Mouse (Mus musculus): ENCODE data around the gene Uck2. TPM values are rescaled to one million over a fixed set of nuclear protein-coding genes. Genes with fewer than 3 reads are reported as not detected.

Gene Uck2
- 160 and 161 TPM in 2 replicates for polyA plus RNA-seq (2012; rRNA removed)

DNA sequence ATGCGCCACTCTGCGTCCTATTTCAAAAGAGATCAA lies at the start of gene Uck2:
Gene Uck2, minus strand, starts transcription at position 1 of the 36 bp plus-strand sequence.
- H3K4me3 ChIP-seq (ENCODE audit: control insufficient read depth, low read depth, low read length) = peak within 1 kb of the TSS; percentile 96
- peak within 1 kb of the TSS; percentile 93 for H3K27ac ChIP-seq (ENCODE audit: control insufficient read depth, insufficient read depth, low read depth, low read length)
- TF ChIP-seq POLR2A (IDR thresholded peaks at IDR 0.05; ENCODE audit: control insufficient read depth, low read depth, low read length) = no peak
- TF ChIP-seq CTCF (IDR thresholded peaks at IDR 0.05; ENCODE audit: control insufficient read depth, insufficient read depth, insufficient replicate concordance, low read depth, low read length) = no peak
- no peaks in the 10 kb centered on the region for H3K27me3 ChIP-seq (ENCODE audit: control insufficient read depth, insufficient read depth, low read length)
- H3K36me3 ChIP-seq (ENCODE audit: control insufficient read depth, insufficient read depth, low read length) = no peaks in the 10 kb centered on the region
- peaks cover 2% of the 10 kb centered on the region for H3K4me1 ChIP-seq (ENCODE audit: control insufficient read depth, insufficient read depth, low read length)

DNA sequence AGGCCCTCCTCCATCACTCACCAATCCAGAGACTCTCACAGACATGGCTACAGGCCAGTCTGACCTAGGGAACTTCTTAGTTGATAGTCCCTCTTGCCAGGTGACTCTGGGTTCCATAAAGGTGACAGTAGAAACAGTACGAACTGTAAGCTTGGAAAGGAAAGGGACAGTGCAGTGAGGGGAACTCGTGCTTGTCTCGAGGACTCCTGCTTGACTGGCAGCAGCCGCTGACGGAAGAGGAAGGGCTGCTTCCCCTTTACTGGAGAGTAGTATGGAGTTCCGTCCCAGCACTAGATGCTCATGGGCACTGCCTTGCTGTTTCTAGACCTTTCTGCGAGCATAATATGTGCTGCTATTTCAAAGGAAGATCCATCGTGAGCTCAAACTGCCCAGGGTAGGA lies 46.0 kb upstream of the Uck2 start:
- H3K4me1 ChIP-seq (ENCODE audit: control insufficient read depth, insufficient read depth, low read length) = no peaks in the 10 kb centered on the region
- no peak overlapping the region for H3K4me3 ChIP-seq (ENCODE audit: control insufficient read depth, low read depth, low read length)
- peaks cover 1% of the 10 kb centered on the region; the same call in 1 of the 2 replicates for H3K36me3 ChIP-seq (ENCODE audit: control insufficient read depth, insufficient read depth, low read length)
- no peak overlapping the region for H3K27ac ChIP-seq (ENCODE audit: control insufficient read depth, insufficient read depth, low read depth, low read length)
- TF ChIP-seq CTCF (IDR thresholded peaks at IDR 0.05; ENCODE audit: control insufficient read depth, insufficient read depth, insufficient replicate concordance, low read depth, low read length) (no peak), POLR2A (IDR thresholded peaks at IDR 0.05; ENCODE audit: control insufficient read depth, low read depth, low read length) (no peak)
- H3K27me3 ChIP-seq (ENCODE audit: control insufficient read depth, insufficient read depth, low read length) = no peaks in the 10 kb centered on the region

DNA sequence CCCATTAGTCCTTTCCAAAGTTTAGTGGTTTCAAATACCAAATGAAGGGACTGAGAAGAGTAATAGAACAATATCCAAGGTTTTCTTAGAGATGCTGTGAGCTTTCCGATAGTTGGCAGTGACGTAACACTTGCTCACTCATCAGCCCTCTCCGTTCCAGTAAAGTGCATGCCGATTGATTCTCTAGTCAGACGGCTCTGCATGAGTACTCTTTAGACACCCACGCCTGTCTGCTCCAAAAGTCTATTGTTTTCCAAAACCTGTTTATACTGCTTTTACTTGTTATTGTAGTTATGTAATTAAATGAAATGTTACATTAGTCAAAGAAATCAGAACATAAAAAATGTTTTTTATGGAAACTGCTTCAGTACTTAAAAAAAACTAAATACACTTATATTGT lies 43.7 kb upstream of the Uck2 start:
- H3K4me1 ChIP-seq (ENCODE audit: control insufficient read depth, insufficient read depth, low read length) = no peaks in the 10 kb centered on the region
- no peaks in the 10 kb centered on the region for H3K27me3 ChIP-seq (ENCODE audit: control insufficient read depth, insufficient read depth, low read length)
- no peak overlapping the region for H3K27ac ChIP-seq (ENCODE audit: control insufficient read depth, insufficient read depth, low read depth, low read length)
- H3K4me3 ChIP-seq (ENCODE audit: control insufficient read depth, low read depth, low read length) = no peak overlapping the region
- TF ChIP-seq CTCF (IDR thresholded peaks at IDR 0.05; ENCODE audit: control insufficient read depth, insufficient read depth, insufficient replicate concordance, low read depth, low read length) (no peak), POLR2A (IDR thresholded peaks at IDR 0.05; ENCODE audit: control insufficient read depth, low read depth, low read length) (no peak)
- peaks cover 1% of the 10 kb centered on the region; the same call in 1 of the 2 replicates for H3K36me3 ChIP-seq (ENCODE audit: control insufficient read depth, insufficient read depth, low read length)

DNA sequence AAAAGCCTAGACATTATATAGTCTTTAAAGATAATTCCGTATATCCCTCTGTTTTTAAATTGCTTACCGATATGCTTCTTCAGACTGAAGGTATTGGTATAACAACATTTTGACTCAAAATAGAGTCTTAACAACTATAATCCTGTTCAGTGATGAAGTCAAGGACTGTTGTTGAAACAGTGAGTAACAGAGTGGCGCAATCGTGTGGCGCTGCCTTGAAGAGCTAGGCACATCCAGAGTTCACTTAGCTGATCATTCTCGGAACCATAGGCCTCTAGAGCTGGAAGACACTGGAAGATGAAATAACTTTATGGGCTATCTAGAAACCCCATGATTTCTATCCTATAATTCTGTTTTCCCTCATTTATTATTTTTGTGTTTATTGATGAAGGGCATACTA lies 36.6 kb upstream of the Uck2 start:
- H3K27me3 ChIP-seq (ENCODE audit: control insufficient read depth, insufficient read depth, low read length) = no peaks in the 10 kb centered on the region

DNA sequence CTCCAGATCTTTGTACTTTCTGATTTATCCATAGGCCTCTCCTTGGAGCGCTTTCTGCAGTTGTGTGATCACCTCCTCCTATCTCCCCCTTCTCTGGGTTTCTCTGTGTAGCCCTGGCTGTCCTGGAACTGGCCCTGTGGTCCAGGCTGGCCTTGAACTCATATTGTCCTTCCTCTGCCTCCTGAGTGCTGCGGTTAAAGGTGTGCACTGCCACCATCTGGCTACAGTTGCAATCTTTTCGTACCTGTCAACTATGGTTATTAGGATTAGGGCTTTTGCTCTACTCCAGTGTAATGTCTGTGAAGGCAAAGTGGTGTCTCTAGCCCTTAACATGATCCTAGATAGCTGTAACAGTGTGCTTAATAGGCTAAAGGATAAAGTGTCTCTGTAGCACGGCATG lies 28.1 kb upstream of the Uck2 start:
- H3K27ac ChIP-seq (ENCODE audit: control insufficient read depth, insufficient read depth, low read depth, low read length) = no peak overlapping the region
- H3K4me1 ChIP-seq (ENCODE audit: control insufficient read depth, insufficient read depth, low read length) = no peaks in the 10 kb centered on the region
- H3K36me3 ChIP-seq (ENCODE audit: control insufficient read depth, insufficient read depth, low read length) = no peaks in the 10 kb centered on the region
- no peak overlapping the region for H3K4me3 ChIP-seq (ENCODE audit: control insufficient read depth, low read depth, low read length)
- no peaks in the 10 kb centered on the region for H3K27me3 ChIP-seq (ENCODE audit: control insufficient read depth, insufficient read depth, low read length)
- no peak for TF ChIP-seq CTCF (IDR thresholded peaks at IDR 0.05; ENCODE audit: control insufficient read depth, insufficient read depth, insufficient replicate concordance, low read depth, low read length)
- TF ChIP-seq POLR2A (IDR thresholded peaks at IDR 0.05; ENCODE audit: control insufficient read depth, low read depth, low read length) = no peak

More for the DNA sequence above, 36.6 kb upstream of the Uck2 start:
- H3K36me3 ChIP-seq (ENCODE audit: control insufficient read depth, insufficient read depth, low read length) = no peaks in the 10 kb centered on the region
- H3K4me3 ChIP-seq (ENCODE audit: control insufficient read depth, low read depth, low read length) = no peak overlapping the region
- H3K4me1 ChIP-seq (ENCODE audit: control insufficient read depth, insufficient read depth, low read length) = no peaks in the 10 kb centered on the region
- H3K27ac ChIP-seq (ENCODE audit: control insufficient read depth, insufficient read depth, low read depth, low read length) = no peak overlapping the region
- no peak for TF ChIP-seq POLR2A (IDR thresholded peaks at IDR 0.05; ENCODE audit: control insufficient read depth, low read depth, low read length)
- no peak for TF ChIP-seq CTCF (IDR thresholded peaks at IDR 0.05; ENCODE audit: control insufficient read depth, insufficient read depth, insufficient replicate concordance, low read depth, low read length)

DNA sequence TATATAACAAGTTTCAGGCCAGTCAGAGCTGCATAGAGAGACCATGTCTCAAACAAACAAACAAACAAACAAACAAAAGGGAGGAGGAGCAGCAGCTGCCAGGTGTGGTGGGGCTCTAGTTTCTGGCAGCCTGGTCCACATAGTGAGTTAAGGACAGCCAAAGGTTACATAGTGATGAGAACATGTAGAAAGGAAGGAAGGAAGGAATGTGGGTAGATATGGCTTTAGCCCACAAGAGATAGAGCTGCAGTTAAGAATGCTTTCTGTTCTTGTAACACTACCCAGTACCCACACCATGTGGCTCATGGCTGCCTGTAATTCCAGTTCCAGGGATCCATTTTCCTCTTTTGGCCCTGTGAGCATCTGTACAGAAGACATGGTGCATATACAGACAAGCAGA lies 27.2 kb upstream of the Uck2 start:
- Histone ChIP-seq H3K27me3 (ENCODE audit: control insufficient read depth, insufficient read depth, low read length) (no peaks in the 10 kb centered on the region), H3K4me3 (ENCODE audit: control insufficient read depth, low read depth, low read length) (no peak overlapping the region), H3K27ac (ENCODE audit: control insufficient read depth, insufficient read depth, low read depth, low read length) (no peak overlapping the region), H3K4me1 (ENCODE audit: control insufficient read depth, insufficient read depth, low read length) (no peaks in the 10 kb centered on the region; the same call in 1 of the 2 replicates), H3K36me3 (ENCODE audit: control insufficient read depth, insufficient read depth, low read length) (no peaks in the 10 kb centered on the region)
- TF ChIP-seq POLR2A (IDR thresholded peaks at IDR 0.05; ENCODE audit: control insufficient read depth, low read depth, low read length) = no peak
- no peak for TF ChIP-seq CTCF (IDR thresholded peaks at IDR 0.05; ENCODE audit: control insufficient read depth, insufficient read depth, insufficient replicate concordance, low read depth, low read length)

DNA sequence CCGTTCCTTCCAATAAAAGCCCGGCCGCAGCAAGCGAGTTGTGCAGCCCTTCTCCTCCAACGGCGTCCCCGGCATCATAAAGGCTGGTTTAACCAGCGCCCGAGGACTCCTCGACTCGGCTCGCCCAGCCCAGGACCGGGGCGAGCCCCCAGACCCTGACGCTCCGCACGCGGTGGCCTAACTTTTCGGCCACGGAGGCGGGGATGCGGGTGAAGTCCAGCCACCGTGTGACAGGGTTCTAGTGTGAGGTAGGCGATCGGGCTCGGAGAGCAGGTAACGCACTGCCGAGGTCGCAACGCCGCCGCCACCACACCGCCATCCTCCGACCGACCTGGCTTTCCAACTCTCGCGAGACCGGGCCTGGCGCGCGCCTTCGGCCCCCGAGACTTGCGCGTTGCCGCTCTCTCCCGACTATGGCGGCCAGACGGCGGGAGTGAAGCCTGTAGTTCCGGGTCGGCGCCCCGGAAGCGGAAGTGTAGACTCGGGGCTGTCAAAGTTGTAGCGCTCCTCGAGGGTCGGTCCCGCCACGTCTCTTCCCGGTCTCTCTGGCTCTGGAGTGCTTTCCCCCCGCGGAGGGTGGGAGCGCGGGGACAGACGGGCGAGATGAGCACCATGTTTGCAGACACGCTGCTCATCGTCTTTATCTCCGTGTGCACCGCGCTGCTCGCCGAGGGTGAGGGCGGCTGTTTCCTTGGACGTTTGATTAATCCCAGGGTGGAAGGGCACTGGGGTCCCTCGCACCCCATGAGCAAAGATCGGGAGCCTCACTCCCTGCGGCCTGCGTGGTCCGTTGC lies 23.3 kb upstream of the Uck2 start, which contains the start of gene Tmco1:
Gene Tmco1, plus strand, starts transcription at position 118 of the 794 bp plus-strand sequence.
- Histone ChIP-seq H3K4me3 (ENCODE audit: control insufficient read depth, low read depth, low read length) (peak within 1 kb of the TSS; percentile 98), H3K27ac (ENCODE audit: control insufficient read depth, insufficient read depth, low read depth, low read length) (peak within 1 kb of the TSS; percentile 100), H3K27me3 (ENCODE audit: control insufficient read depth, insufficient read depth, low read length) (no peaks in the 10 kb centered on the region), H3K4me1 (ENCODE audit: control insufficient read depth, insufficient read depth, low read length) (no peaks in the 10 kb centered on the region; the same call in 1 of the 2 replicates), H3K36me3 (ENCODE audit: control insufficient read depth, insufficient read depth, low read length) (no peaks in the 10 kb centered on the region)
- 0 out of 2 replicates have a peak, but pooled peaks have one; percentile 2 for TF ChIP-seq CTCF (IDR thresholded peaks at IDR 0.05; ENCODE audit: control insufficient read depth, insufficient read depth, insufficient replicate concordance, low read depth, low read length)
- peak; percentile 99 for TF ChIP-seq POLR2A (IDR thresholded peaks at IDR 0.05; ENCODE audit: control insufficient read depth, low read depth, low read length)
